Mouse (Mus musculus): Measurements from ENCODE around the gene Ifna7. TPM values are rescaled to one million over a fixed set of nuclear protein-coding genes. Genes with fewer than 3 reads are reported as not detected.
"Not testable (repeated sequence)": the region's sequence is repeated elsewhere in the genome, so short reads cannot be mapped to it uniquely, and the experiment has no call there.

Gene Ifna7
- total RNA-seq (2021) (not detected), polyA plus RNA-seq (2012; rRNA removed) (not detected in 2 replicates)
- long read RNA-seq, result 0 reads

- 43% methylated on average over 3 of the region's 3 CpGs for WGBS
- Histone ChIP-seq H3K79me2 (replicated peaks; ENCODE audit: control insufficient read depth, insufficient read depth, low read length) (no peaks in the 10 kb centered on the region), H3K36me3 (ENCODE audit: control insufficient read depth, insufficient read depth, low read length) (no peaks in the 10 kb centered on the region), H3K27ac (no peak within 1 kb of the TSS), H3K27me3 (ENCODE audit: control insufficient read depth, insufficient read depth, low read length) (no peaks in the 10 kb centered on the region), H3K4me3 (no peak within 1 kb of the TSS), H3K9ac (ENCODE audit: low read depth, low read length) (no peak within 1 kb of the TSS), H3K4me1 (ENCODE audit: control insufficient read depth, insufficient read depth, low read length) (no peaks in the 10 kb centered on the region)
- TF ChIP-seq EP300 (IDR thresholded peaks at IDR 0.05; ENCODE audit: insufficient read depth, low read depth, low read length) (no peak), POLR2A (IDR thresholded peaks at IDR 0.05; ENCODE audit: insufficient read depth, low read depth, low read length) (no peak), CTCF (IDR thresholded peaks at IDR 0.05) (no peak)
- DNase-seq, result no peak
- intact Hi-C loops (cut with DNase I), result no loop called here
Measured at GRCm38 (mm10) chr4:88815928-88816327, at the start of gene Ifna7. Ifna7 (plus strand) TSS chr4:88816228.

DNA sequence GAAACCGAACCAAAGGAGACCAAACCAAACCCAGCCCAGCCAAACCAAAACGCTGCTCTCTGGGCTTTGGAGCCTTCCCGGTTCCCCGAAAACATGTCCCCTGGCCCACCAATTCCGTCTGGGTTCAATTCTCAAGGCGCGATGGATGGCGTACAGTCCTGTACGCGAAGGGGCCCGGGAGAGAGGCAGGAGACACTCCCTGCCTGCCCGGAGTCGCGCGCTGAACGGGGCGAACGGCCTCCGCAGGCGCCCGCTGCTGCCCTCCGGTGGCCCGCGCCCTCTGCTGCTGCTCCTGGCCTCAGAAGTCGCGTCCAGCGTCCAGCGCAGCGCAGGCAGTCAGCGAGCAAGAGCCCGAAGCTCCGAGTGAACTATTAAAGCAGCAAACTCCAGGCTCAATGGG, 42.5 kb upstream of the Ifna7 start, which contains the start of gene Gm13290:
TSS of gene Gm13290 (plus strand) at position 301 of the 400 bp plus-strand sequence.
- H3K79me2 ChIP-seq (replicated peaks; ENCODE audit: control insufficient read depth, insufficient read depth, low read length); DNase-seq; intact Hi-C loops (cut with DNase I); H3K9ac ChIP-seq (ENCODE audit: low read depth, low read length); H3K27ac ChIP-seq; H3K36me3 ChIP-seq (ENCODE audit: control insufficient read depth, insufficient read depth, low read length); H3K27me3 ChIP-seq (ENCODE audit: control insufficient read depth, insufficient read depth, low read length); H3K4me1 ChIP-seq (ENCODE audit: control insufficient read depth, insufficient read depth, low read length); H3K4me3 ChIP-seq: not testable (repeated sequence)
- no CpG with 5 or more reads among the region's 32 CpGs for WGBS

DNA sequence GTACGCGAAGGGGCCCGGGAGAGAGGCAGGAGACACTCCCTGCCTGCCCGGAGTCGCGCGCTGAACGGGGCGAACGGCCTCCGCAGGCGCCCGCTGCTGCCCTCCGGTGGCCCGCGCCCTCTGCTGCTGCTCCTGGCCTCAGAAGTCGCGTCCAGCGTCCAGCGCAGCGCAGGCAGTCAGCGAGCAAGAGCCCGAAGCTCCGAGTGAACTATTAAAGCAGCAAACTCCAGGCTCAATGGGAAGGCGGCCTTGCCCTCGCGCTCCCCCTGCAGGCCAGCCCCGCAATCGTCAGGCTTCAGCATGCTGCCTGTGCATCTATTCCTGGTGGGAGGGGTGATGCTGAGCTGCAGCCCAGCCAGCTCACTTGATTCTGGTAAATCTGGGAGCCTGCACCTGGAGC, 39.4 kb upstream of the Ifna7 start, which contains the start of gene Gm13289:
TSS of gene Gm13289 (plus strand) at position 301 of the 400 bp plus-strand sequence.
- H3K27ac ChIP-seq; H3K27me3 ChIP-seq (ENCODE audit: control insufficient read depth, insufficient read depth, low read length); H3K36me3 ChIP-seq (ENCODE audit: control insufficient read depth, insufficient read depth, low read length); H3K79me2 ChIP-seq (replicated peaks; ENCODE audit: control insufficient read depth, insufficient read depth, low read length); H3K4me1 ChIP-seq (ENCODE audit: control insufficient read depth, insufficient read depth, low read length); DNase-seq; H3K9ac ChIP-seq (ENCODE audit: low read depth, low read length); intact Hi-C loops (cut with DNase I); H3K4me3 ChIP-seq: not testable (repeated sequence)
- no CpG with 5 or more reads among the region's 29 CpGs for WGBS

- WGBS, result no CpG with 5 or more reads among the region's 29 CpGs
- intact Hi-C loops (cut with DNase I), result not testable (repeated sequence)
Measured at GRCm38 (mm10) chr4:88779550-88779949, 36.5 kb upstream of the Ifna7 start, which contains the start of gene Gm13272. Gm13272 (plus strand) TSS chr4:88779850.

GRCm38 (mm10) chr4:88780320-88780719, 35.7 kb upstream of the Ifna7 start:
- H3K27ac ChIP-seq; intact Hi-C loops (cut with DNase I); H3K79me2 ChIP-seq (replicated peaks; ENCODE audit: control insufficient read depth, insufficient read depth, low read length); H3K36me3 ChIP-seq (ENCODE audit: control insufficient read depth, insufficient read depth, low read length); H3K27me3 ChIP-seq (ENCODE audit: control insufficient read depth, insufficient read depth, low read length); H3K9ac ChIP-seq (ENCODE audit: low read depth, low read length); H3K4me3 ChIP-seq; H3K4me1 ChIP-seq (ENCODE audit: control insufficient read depth, insufficient read depth, low read length): not testable (repeated sequence)
- 51% methylated on average over 16 of the region's 18 CpGs for WGBS
- peak in 1 of 2 experiments; percentile 13 for DNase-seq

More at GRCm38 (mm10) chr4:88779550-88779949, 36.5 kb upstream of the Ifna7 start, which contains the start of gene Gm13272:
- H3K4me1 ChIP-seq (ENCODE audit: control insufficient read depth, insufficient read depth, low read length); H3K79me2 ChIP-seq (replicated peaks; ENCODE audit: control insufficient read depth, insufficient read depth, low read length); H3K9ac ChIP-seq (ENCODE audit: low read depth, low read length); H3K4me3 ChIP-seq; H3K27me3 ChIP-seq (ENCODE audit: control insufficient read depth, insufficient read depth, low read length); H3K36me3 ChIP-seq (ENCODE audit: control insufficient read depth, insufficient read depth, low read length); H3K27ac ChIP-seq; DNase-seq: not testable (repeated sequence)

DNA sequence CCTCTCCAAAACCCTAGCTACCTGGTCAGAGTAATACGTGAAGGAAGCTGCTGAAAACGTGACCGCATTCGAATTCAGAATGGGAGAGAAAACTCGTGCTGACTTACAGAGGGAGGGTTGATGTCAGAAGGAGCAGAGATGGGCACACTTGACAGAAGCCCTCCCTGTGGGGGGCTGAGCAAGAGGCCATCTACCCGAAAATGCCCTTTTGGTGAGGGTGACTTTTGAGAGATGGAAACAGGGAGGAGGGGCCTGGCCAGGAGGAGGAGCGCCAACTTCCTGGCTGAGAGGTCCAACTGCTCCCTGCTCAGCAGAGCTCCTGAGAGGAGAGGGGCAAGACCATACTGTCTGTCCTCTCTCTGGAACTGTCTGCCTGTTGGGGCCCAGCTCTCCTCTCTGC, 34.2 kb upstream of the Ifna7 start, which contains the start of gene Ifnz:
TSS of gene Ifnz (plus strand) at position 301 of the 400 bp plus-strand sequence.
- H3K36me3 ChIP-seq (ENCODE audit: control insufficient read depth, insufficient read depth, low read length); H3K4me1 ChIP-seq (ENCODE audit: control insufficient read depth, insufficient read depth, low read length); H3K27me3 ChIP-seq (ENCODE audit: control insufficient read depth, insufficient read depth, low read length); H3K27ac ChIP-seq; H3K79me2 ChIP-seq (replicated peaks; ENCODE audit: control insufficient read depth, insufficient read depth, low read length); intact Hi-C loops (cut with DNase I); H3K4me3 ChIP-seq; DNase-seq: not testable (repeated sequence)
- WGBS, result 16% methylated on average over 4 of the region's 7 CpGs
- peak within 1 kb of the TSS; percentile 60 for H3K9ac ChIP-seq (ENCODE audit: low read depth, low read length)

DNA sequence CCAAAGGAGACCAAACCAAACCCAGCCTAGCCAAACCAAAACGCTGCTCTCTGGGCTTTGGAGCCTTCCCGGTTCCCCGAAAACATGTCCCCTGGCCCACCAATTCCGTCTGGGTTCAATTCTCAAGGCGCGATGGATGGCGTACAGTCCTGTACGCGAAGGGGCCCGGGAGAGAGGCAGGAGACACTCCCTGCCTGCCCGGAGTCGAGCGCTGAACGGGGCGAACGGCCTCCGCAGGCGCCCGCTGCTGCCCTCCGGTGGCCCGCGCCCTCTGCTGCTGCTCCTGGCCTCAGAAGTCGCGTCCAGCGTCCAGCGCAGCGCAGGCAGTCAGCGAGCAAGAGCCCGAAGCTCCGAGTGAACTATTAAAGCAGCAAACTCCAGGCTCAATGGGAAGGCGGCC, 33.7 kb upstream of the Ifna7 start:
- DNase-seq, result peak in 1 of 2 experiments; percentile 56
- WGBS, result 0% methylated on average over 11 of the region's 31 CpGs
- H3K27me3 ChIP-seq (ENCODE audit: control insufficient read depth, insufficient read depth, low read length); H3K79me2 ChIP-seq (replicated peaks; ENCODE audit: control insufficient read depth, insufficient read depth, low read length); H3K27ac ChIP-seq; H3K4me1 ChIP-seq (ENCODE audit: control insufficient read depth, insufficient read depth, low read length); intact Hi-C loops (cut with DNase I); H3K36me3 ChIP-seq (ENCODE audit: control insufficient read depth, insufficient read depth, low read length); H3K4me3 ChIP-seq: not testable (repeated sequence)
- peak overlapping the region; percentile 60 for H3K9ac ChIP-seq (ENCODE audit: low read depth, low read length)
- peak; percentile 28; the same call in 1 of the 2 replicates for TF ChIP-seq CTCF (IDR thresholded peaks at IDR 0.05)

DNA sequence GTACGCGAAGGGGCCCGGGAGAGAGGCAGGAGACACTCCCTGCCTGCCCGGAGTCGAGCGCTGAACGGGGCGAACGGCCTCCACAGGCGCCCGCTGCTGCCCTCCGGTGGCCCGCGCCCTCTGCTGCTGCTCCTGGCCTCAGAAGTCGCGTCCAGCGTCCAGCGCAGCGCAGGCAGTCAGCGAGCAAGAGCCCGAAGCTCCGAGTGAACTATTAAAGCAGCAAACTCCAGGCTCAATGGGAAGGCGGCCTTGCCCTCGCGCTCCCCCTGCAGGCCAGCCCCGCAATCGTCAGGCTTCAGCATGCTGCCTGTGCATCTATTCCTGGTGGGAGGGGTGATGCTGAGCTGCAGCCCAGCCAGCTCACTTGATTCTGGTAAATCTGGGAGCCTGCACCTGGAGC, 30.6 kb upstream of the Ifna7 start, which contains the start of gene Gm13276:
TSS of gene Gm13276 (plus strand) at position 301 of the 400 bp plus-strand sequence.
- H3K27ac ChIP-seq; H3K4me1 ChIP-seq (ENCODE audit: control insufficient read depth, insufficient read depth, low read length); DNase-seq; intact Hi-C loops (cut with DNase I); H3K79me2 ChIP-seq (replicated peaks; ENCODE audit: control insufficient read depth, insufficient read depth, low read length); H3K36me3 ChIP-seq (ENCODE audit: control insufficient read depth, insufficient read depth, low read length); H3K9ac ChIP-seq (ENCODE audit: low read depth, low read length); H3K27me3 ChIP-seq (ENCODE audit: control insufficient read depth, insufficient read depth, low read length); H3K4me3 ChIP-seq: not testable (repeated sequence)
- WGBS, result no CpG with 5 or more reads among the region's 27 CpGs
